Mouse (Mus musculus) myocyte (in vitro differentiated cells): ENCODE data around the gene Arl6ip4.

Experiments used
- CEBPB ChIP-seq: IDR thresholded peaks from 2 replicates; pipeline ENCODE4 v1.6.1; 2011; ENCODE audit warnings: mild to moderate bottlenecking, moderate library complexity; ENCODE audit not compliant: poor library complexity, insufficient read depth, severe bottlenecking
- E2F4 ChIP-seq: IDR thresholded peaks from one replicate; pipeline ENCODE4 v1.6.1; 2011; ENCODE audit warnings: mild to moderate bottlenecking, control low read depth, moderate library complexity; ENCODE audit not compliant: insufficient read depth
- MAX ChIP-seq: IDR thresholded peaks from one replicate; pipeline ENCODE4 v1.6.1; 2011; ENCODE audit warnings: low read depth, mild to moderate bottlenecking, control low read depth
- MYOD1 ChIP-seq, 3 experiments: IDR thresholded peaks; one replicate each; pipeline ENCODE4 v1.6.1; 2011; ENCODE audit warnings: control low read depth in 2 of 3, low read depth in 2 of 3, mild to moderate bottlenecking in 2 of 3, moderate library complexity in 1 of 3; ENCODE audit not compliant: insufficient read length in 2 of 3, control insufficient read depth in 1 of 3
- MYOG ChIP-seq, 3 experiments: IDR thresholded peaks; one replicate each; pipeline ENCODE4 v1.6.1; 2011; ENCODE audit warnings: control low read depth in 2 of 3, low read depth in 2 of 3, mild to moderate bottlenecking in 2 of 3; ENCODE audit not compliant: insufficient read length in 2 of 3, control insufficient read depth in 1 of 3, insufficient read depth in 1 of 3
- POLR2A ChIP-seq: IDR thresholded peaks from one replicate; pipeline ENCODE4 v1.6.1; 2011; ENCODE audit warnings: low read depth, mild to moderate bottlenecking, control low read depth, moderate library complexity; ENCODE audit not compliant: insufficient read length
- POLR2AphosphoS2 ChIP-seq: IDR thresholded peaks from one replicate; pipeline ENCODE4 v1.6.1; 2011; ENCODE audit warnings: low read depth, control low read depth; ENCODE audit not compliant: insufficient read length
- REST ChIP-seq: IDR thresholded peaks from one replicate; pipeline ENCODE4 v1.6.1; 2011; ENCODE audit warnings: mild to moderate bottlenecking, control low read depth, moderate library complexity; ENCODE audit not compliant: insufficient read depth, insufficient read length
- SRF ChIP-seq: IDR thresholded peaks from one replicate; pipeline ENCODE4 v1.6.1; 2011; ENCODE audit warnings: low read depth; ENCODE audit not compliant: control insufficient read depth, insufficient read length
- TCF12 ChIP-seq: IDR thresholded peaks from one replicate; pipeline ENCODE4 v1.6.1; 2011; ENCODE audit warnings: mild to moderate bottlenecking, control low read depth; ENCODE audit not compliant: poor library complexity, insufficient read depth, severe bottlenecking
- TCF3 ChIP-seq: IDR thresholded peaks from one replicate; pipeline ENCODE4 v1.6.1; 2011; ENCODE audit warnings: low read depth, control low read depth; ENCODE audit not compliant: insufficient read length
- USF1 ChIP-seq: IDR thresholded peaks from one replicate; pipeline ENCODE4 v1.6.1; 2011; ENCODE audit warnings: low read depth, mild to moderate bottlenecking, control low read depth, moderate library complexity

DNA sequence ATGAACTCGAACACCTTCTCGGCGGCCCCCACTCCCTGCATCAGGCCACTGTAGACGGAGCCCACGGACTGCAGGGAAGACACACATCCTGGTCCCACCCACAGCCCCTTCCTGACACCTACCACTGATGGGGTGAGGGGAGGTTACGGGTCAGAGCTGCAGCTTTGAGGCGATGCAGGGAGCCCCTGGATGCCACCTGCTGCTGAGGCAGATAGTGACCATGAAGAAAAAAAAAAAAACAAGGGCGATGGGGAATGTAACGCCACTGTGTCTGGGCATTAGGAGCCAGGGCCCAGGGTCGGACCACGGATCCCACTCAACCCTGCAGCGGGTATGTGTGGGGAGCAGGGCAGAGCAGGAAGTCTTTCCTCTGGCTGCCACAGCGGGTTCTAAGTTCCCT lies 38.6 kb upstream of the Arl6ip4 start:
- no peak for TF ChIP-seq POLR2A
- TF ChIP-seq USF1, result no peak
- no peak for TF ChIP-seq TCF12
- TF ChIP-seq REST, result no peak
- no peak for TF ChIP-seq E2F4
- TF ChIP-seq CEBPB, result no peak
- no peak for TF ChIP-seq MYOD1 (IDR thresholded peaks at IDR 0.05; ENCODE audit: control insufficient read depth in 1 of 3, insufficient read length in 2 of 3, low read depth in 2 of 3)
- TF ChIP-seq MAX, result no peak
- TF ChIP-seq MYOG (IDR thresholded peaks at IDR 0.05; ENCODE audit: control insufficient read depth in 1 of 3, insufficient read depth in 1 of 3, insufficient read length in 2 of 3, low read depth in 2 of 3), result no peak
- TF ChIP-seq TCF3, result no peak
- TF ChIP-seq POLR2AphosphoS2, result no peak
- TF ChIP-seq SRF, result no peak
